Mouse (Mus musculus) ES-CJ7 (cell line): ENCODE data around the gene Gm9972.

Experiments
- DNase-seq: peaks from one replicate; pipeline ENCODE4 v3.0.0; 2011; ENCODE audit warnings: low read depth, low spot score

Gene Gm9972

DNA sequence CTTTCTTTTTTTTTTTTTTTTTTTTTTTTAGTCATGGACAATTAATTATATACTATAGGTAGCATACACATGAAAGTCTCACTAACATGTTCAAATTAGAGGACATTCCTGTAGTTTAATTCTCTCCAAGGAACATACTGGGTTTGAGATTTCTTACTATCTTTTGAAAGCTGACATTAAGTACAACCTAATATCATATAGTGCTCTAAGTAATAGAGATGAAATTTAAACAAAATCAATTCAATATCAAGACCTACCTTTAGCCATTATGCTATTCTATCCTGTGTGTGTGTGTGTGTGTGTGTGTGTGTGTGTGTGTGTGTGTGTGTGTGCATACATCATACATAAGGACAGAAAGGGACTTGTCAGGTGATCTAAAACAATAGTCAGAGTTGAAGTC, at the start of gene Gm9972:
Gene Gm9972 (plus strand): TSS at position 301 of the 400 bp plus-strand sequence.
- DNase-seq = no peak

DNA sequence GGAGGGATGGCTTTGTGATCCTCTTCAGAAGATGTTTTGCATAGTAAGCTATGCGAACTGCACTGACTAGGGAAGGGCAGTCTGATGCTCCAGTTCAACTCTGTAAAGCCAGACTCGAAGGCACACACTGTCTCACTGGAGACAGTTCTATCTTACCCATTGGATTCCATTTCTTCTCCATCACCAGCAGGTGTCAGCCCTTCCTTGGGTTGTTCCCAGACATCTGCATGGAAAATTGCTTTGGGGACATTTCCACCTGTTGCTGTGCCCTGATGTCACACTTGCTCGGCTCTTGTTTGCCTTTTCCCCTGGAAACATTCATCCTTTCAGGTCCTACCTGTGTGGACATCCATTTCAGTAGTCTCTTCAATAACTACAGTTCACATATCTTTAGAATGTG, 36.4 kb upstream of the Gm9972 start:
- peak; percentile 52 for DNase-seq

DNA sequence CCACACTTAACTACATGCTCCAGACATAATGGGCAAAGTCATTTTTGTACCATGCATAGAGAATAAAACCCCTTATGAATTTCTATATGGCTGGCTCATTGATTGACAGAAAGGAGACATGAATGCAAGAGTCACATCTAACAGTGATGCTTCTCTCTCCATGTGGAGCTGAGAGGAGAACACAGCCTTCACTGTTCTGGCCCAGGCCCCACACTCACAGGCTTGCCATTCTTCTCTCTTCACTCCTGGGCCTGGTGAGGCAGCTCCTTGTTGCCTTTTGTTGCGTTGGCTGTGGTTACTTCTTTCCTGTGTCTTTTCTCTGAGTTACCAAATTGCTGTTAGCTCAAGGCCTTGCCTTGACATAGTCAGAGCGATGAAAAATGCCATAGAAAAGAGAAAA, 23.6 kb upstream of the Gm9972 start:
- no peak for DNase-seq

DNA sequence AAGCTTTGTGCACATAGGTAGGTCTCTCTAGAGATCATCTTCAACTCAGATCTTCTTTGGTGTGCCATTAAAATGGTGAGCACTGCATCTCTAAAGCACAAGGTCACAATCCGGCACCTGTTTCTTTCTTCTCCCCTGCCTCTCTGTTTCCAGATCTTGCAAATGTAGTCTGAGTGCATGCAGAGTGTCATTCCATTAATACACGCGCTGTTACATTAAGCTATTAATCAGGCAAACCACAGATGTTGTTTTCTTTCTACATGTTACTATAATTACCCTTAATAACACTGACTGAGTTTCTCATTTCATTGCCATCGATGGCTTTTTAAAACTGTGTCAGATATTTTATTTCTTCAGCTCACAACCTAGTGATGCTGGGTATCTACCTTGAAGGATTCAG, 22.6 kb upstream of the Gm9972 start:
- DNase-seq = no peak

DNA sequence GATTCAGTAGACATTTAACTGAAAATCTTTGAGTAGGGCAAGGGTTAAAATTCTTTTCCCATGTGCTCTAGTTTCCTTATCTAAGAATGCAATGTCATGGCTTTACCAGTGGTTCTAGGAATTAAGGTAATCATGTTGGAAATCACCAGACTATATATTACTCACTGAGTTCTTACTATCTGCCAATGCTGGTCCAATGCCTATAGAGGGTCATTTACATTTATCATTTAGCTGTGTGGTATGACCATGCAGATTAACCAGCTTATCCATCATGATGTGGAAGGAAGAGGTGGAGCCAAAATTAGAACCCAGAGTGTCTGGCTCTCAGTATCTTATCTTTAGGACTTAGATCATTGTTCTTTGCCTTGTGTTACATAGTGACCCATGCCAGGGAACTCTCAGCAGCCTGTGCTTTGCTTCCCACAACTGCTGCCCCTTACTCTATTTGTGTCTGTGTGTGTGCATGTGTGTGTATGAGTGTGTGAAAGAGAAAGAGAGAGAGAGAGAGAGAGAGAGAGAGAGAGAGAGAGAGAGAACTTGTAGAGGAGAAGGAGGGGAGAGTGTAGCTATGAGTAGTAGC, 12.3 kb upstream of the Gm9972 start:
- DNase-seq = no peak

DNA sequence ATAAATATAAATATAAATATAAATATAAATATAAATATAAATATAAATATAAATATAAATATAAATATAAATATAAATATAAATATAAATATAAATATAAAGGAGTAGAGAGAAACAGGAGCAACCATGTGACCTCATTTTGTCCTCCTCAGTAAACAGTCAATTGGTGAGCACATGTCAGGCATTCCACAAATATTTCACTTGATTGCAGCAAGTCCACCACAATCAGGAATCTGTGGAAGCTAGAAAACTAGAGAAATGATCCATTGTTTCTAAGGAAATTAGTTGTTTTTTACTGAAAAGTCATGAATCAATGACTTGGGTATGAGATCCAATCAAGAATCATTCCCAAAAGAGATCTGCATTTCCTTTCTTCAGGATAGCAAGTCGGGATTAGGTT, 5.7 kb upstream of the Gm9972 start:
- no peak for DNase-seq

DNA sequence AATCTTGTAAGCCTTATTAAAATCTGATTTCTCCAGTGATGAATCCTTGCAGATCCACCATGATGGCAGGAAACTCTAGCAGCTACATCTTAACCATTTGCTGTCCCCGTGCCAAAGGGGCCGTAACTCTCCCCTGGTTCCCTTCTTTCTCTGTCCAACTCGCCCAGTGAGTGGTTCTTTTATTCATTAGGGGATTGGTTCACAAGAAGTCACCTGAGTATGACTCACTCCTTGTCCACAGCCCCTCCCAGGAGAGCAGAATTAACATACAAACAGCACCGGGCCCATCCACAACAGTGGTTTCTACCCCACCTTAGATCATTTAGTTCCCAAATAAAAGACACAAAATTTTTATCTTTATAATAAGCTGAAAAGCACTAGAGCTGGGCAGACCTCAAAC, 3.4 kb upstream of the Gm9972 start:
- DNase-seq = no peak

DNA sequence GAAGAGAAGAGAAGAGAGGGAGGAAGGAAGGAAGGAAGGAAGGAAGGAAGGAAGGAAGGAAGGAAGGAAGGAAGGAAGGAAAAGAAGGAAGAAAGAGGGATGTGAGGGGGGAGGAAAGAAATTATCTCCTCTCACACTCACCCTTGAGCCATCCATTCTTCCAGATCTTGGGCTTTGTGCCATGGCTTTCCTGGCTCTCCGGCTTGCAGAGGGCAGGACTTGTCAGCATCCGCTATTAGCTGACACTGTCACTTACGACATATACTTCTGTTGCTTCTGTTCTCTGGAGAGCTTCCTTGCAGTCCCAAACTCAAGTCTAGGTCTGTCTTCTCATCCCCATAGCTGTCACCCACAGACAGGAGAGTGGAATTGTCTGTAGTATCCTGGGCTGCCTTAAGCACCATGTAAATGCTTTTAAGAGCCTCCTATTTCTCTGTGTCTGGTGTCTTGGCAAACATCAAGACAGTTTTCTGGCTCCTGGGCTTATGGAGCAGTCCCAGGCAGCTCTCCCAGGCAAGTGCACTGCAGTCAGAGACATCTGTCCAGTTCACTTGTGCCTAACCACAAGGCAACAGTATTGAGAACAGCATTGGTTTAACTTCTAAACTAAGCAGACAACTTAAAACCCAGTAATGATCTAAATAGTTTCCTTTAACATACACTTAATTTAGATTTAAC, 10.5 kb downstream of the Gm9972 start:
- DNase-seq = no peak

DNA sequence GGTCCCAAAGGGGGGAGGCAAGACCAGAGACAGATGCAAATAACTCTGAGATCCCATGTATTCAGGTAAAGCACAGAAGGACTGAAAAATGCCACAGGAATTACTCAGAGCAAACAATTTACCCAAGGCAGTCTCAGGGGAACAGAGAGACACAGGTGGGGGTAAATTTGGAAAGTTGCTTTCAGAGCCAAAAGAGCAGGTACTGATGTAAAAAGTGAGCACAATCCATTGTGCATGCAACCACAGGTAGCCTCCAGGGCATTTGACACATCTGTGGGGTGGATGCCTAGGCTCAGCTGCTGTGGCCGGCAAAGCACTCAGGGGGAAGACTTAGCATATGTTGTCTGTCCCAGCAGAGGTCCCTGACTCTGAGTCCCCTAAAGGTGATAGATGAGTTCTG, 13.8 kb downstream of the Gm9972 start:
- DNase-seq = no peak

DNA sequence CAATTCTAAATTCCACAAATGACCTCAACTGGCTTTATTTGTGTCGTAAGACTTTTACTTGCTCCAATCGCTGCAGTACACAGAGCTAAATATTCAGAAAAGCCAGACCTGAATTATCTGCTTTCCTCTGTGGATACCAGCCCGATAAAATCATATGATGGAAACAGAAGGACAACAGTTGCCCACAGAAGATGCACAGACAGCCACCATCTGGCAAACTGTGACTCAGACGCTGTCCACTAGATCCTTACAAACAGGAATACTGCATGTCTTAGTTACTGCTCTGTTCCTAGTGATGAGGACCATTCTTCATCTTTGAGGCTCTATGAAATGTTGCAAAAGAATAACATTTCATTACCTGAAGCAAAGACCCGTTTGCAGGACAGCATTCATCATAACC, 19.4 kb downstream of the Gm9972 start:
- DNase-seq = no peak

DNA sequence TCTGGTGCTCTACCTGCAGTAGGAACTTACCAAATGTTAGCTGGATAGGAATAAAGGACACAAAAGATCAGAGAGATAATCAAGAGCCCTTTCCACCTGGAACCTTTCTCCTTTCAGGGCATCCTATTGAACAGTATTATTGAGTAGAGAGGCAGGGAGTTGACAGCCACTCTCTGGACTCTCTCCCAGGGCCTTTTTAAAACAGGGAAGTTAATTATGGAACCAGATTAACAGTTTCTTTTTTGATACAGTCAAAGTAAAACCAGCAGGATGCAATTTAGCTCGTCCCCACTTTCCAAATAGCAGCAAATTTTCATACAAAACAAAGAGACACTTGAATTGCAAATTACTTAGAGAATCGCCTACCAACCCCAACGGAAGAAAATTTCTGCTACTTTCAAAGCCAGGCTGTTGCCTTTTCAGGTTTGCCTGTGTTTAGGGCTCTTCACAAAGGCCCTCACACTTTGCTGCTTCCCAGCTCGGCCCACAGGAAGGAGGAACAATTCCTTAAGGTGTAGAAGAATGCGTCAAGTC, 24.0 kb downstream of the Gm9972 start:
- peak; percentile 23 for DNase-seq

DNA sequence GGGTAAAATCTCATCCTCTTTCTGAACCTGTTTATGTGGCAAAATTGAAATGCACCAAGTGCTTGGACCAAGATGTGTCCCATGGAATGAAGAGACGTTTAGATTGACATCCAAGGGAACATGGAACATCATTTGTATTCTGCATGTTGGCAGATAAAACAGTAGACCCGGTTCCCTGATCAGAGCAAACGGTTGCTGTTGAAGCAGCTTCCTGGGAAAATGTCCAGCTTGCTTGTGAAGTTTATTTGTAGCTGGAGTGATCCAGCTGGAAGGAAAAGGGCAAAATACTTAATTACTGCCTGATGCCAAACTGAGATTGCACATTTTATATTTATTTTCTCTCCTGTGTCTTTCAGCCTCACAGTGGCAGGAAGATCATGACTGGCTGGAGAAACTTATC, 26.7 kb downstream of the Gm9972 start:
- DNase-seq = no peak

DNA sequence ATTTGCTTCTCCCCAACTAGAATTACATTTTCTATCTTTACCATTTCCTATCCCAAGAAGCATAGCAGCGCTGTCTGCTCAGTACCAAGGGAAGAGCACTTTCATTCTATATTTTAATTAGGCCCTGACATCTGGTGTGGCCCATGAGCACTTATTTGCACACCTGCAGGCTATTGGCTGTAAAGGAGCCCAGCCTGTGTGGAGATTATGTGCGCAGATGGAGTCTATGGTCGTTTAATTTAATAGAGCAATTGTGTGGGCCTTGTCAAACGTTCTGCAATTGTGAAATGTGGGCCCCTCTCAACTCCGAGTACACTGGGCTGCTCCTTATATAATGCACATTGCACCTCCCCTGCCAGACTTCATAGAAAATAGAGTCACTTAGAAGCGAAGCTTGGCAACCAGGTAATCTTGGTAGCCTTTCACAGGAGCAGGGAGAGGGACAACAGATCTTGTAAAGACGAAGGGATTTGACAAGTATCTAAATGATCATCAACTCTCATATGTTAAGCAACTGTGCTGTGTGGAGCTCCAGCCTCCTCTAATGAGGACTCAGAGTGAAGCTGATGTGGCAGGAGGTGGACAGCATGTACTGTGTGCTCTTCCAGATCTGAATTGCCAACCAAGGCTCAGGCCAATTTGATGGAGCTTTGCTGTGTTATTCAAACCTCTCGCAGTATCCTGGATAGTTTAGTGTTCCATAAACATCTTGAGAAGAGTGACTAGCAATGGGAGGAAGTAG, 50.9 kb downstream of the Gm9972 start:
- no peak for DNase-seq
